Mouse (Mus musculus) lung, postnatal 10 days (tissue): Measurements from ENCODE around the gene Pcdh15.

ENCODE experiments used
- DNase-seq: peaks from one replicate; pipeline ENCODE4 v3.0.0; 2021

Gene Pcdh15

GRCm38 (mm10) chr10:74008836-74009235, 909.7 kb downstream of the Pcdh15 start:
- no peak for DNase-seq

GRCm38 (mm10) chr10:74023091-74023490, 923.9 kb downstream of the Pcdh15 start:
- no peak for DNase-seq

GRCm38 (mm10) chr10:74053059-74053458, 953.9 kb downstream of the Pcdh15 start:
- DNase-seq: no peak

GRCm38 (mm10) chr10:74086653-74087052, 987.5 kb downstream of the Pcdh15 start:
- DNase-seq: no peak

GRCm38 (mm10) chr10:74098296-74098695, 999.2 kb downstream of the Pcdh15 start:
- no peak for DNase-seq

GRCm38 (mm10) chr10:74114107-74114506, 1015.0 kb downstream of the Pcdh15 start:
- no peak for DNase-seq

GRCm38 (mm10) chr10:74116817-74117216, 1017.7 kb downstream of the Pcdh15 start:
- no peak for DNase-seq

- no peak for DNase-seq
These were observed 1024.3 kb downstream of the Pcdh15 start for GRCm38 (mm10) chr10:74123421-74123820.

- no peak for DNase-seq
These were observed 1030.0 kb downstream of the Pcdh15 start for GRCm38 (mm10) chr10:74129192-74129591.

- DNase-seq: no peak
These were observed 1030.5 kb downstream of the Pcdh15 start for GRCm38 (mm10) chr10:74129665-74130064.

- DNase-seq: no peak
These were observed 1031.7 kb downstream of the Pcdh15 start for GRCm38 (mm10) chr10:74130805-74131204.

- no peak for DNase-seq
These were observed 1048.8 kb downstream of the Pcdh15 start for GRCm38 (mm10) chr10:74147966-74148365.

- no peak for DNase-seq
These were observed 1082.8 kb downstream of the Pcdh15 start for GRCm38 (mm10) chr10:74181921-74182320.

- DNase-seq: peak; percentile 19
These were observed 1104.5 kb downstream of the Pcdh15 start for GRCm38 (mm10) chr10:74203650-74204049.

- DNase-seq: no peak
These were observed 1118.1 kb downstream of the Pcdh15 start for GRCm38 (mm10) chr10:74217268-74217667.

- no peak for DNase-seq
These were observed 1121.3 kb downstream of the Pcdh15 start for GRCm38 (mm10) chr10:74220439-74220838.

GRCm38 (mm10) chr10:74257716-74258446, 1158.7 kb downstream of the Pcdh15 start:
- DNase-seq: no peak

- no peak for DNase-seq
These were observed 1159.5 kb downstream of the Pcdh15 start for GRCm38 (mm10) chr10:74258639-74259038.

GRCm38 (mm10) chr10:74269637-74270269, 1170.6 kb downstream of the Pcdh15 start:
- no peak for DNase-seq

GRCm38 (mm10) chr10:74270894-74271293, 1171.8 kb downstream of the Pcdh15 start:
- DNase-seq: no peak

- DNase-seq: no peak
These were observed 1205.0 kb downstream of the Pcdh15 start for GRCm38 (mm10) chr10:74304120-74304519.

- DNase-seq: peak; percentile 39
These were observed 1206.5 kb downstream of the Pcdh15 start for GRCm38 (mm10) chr10:74305439-74306158.

- no peak for DNase-seq
These were observed 1207.9 kb downstream of the Pcdh15 start for GRCm38 (mm10) chr10:74307035-74307434.

- no peak for DNase-seq
These were observed 1216.9 kb downstream of the Pcdh15 start for GRCm38 (mm10) chr10:74316091-74316490.
